Mouse (Mus musculus) liver, adult 2 months (tissue): ENCODE results near the gene Gm20388. TPM values are rescaled to one million over a fixed set of nuclear protein-coding genes. Genes with fewer than 3 reads are reported as not detected.

ENCODE experiments used
- DNase-seq: peaks from one replicate; pipeline ENCODE4 v3.0.0-alpha.2; 2011; ENCODE audit warnings: low read depth, low spot score; ENCODE audit errors: extremely low read depth
- H3K27ac ChIP-seq: fragments of 200-500 bp; replicated peaks from 2 replicates; pipeline ENCODE4 v1.5.1; 2012; ENCODE audit warnings: low read depth, mild to moderate bottlenecking, control low read depth, inconsistent platforms, low read length; ENCODE audit not compliant: insufficient read depth
- H3K27me3 ChIP-seq: fragments of 200-500 bp; 2 replicates; pipeline ENCODE4 v1.6.1; 2012; ENCODE audit warnings: mild to moderate bottlenecking, moderate library complexity, low read length, inconsistent platforms; ENCODE audit not compliant: control insufficient read depth, insufficient read depth
- H3K36me3 ChIP-seq: fragments of 200-500 bp; 2 replicates; pipeline ENCODE4 v1.6.1; 2012; ENCODE audit warnings: low read length, inconsistent platforms; ENCODE audit not compliant: control insufficient read depth, insufficient read depth
- H3K4me1 ChIP-seq: fragments of 200-500 bp; 2 replicates; pipeline ENCODE4 v1.6.1; 2011; ENCODE audit warnings: low read length; ENCODE audit not compliant: control insufficient read depth, insufficient read depth
- H3K4me3 ChIP-seq: fragments of 200-500 bp; 2 replicates; pipeline ENCODE4 v1.5.1; 2011; ENCODE audit warnings: low read depth, mild to moderate bottlenecking, control low read depth, low read length, moderate library complexity; ENCODE audit not compliant: insufficient read depth
- H3K79me2 ChIP-seq: fragments of 200-500 bp; 2 replicates; pipeline ENCODE4 v1.6.1; 2012; ENCODE audit warnings: inconsistent platforms, mild to moderate bottlenecking, low read length, moderate library complexity; ENCODE audit not compliant: control insufficient read depth, insufficient read depth
- H3K9ac ChIP-seq: fragments of 200-500 bp; 2 replicates; pipeline ENCODE4 v1.6.1; 2012; ENCODE audit warnings: low read depth, mild to moderate bottlenecking, control low read depth, inconsistent platforms, low read length
- CTCF ChIP-seq: fragments of 200-500 bp; IDR thresholded peaks from 2 replicates; pipeline ENCODE4 v1.5.1; 2011; ENCODE audit warnings: low read depth, low read length, control low read depth
- POLR2A ChIP-seq: fragments of 200-500 bp; IDR thresholded peaks from 2 replicates; pipeline ENCODE4 v1.6.1; 2011; ENCODE audit warnings: low read length, control low read depth; ENCODE audit not compliant: insufficient read depth; ENCODE audit errors: extremely low read depth
- WGBS: fragments of 180-500 bp; shearing (Covaris S2); methylation state at CpG from one replicate; pipeline ENCODE4 v1.1.7; 2018; 5-methylcytosine and 5-hydroxymethylcytosine counted together
- polyA plus RNA-seq: library from polyadenylated mRNA; depleted of rRNA; stranded (reverse); fragments of >200 nt; gene quantifications from 2 replicates; pipeline ENCODE4 v1.2.3, GENCODE M21; 2012
- total RNA-seq: library from RNA; depleted of rRNA; stranded (reverse); fragments of >200 nt; gene quantifications from 2 replicates; pipeline ENCODE4 v1.2.3, GENCODE M21; 2014

Gene Gm20388
- total and polyA plus RNA-seq, 2 experiments, result 6.4 to 19.9 TPM

DNA sequence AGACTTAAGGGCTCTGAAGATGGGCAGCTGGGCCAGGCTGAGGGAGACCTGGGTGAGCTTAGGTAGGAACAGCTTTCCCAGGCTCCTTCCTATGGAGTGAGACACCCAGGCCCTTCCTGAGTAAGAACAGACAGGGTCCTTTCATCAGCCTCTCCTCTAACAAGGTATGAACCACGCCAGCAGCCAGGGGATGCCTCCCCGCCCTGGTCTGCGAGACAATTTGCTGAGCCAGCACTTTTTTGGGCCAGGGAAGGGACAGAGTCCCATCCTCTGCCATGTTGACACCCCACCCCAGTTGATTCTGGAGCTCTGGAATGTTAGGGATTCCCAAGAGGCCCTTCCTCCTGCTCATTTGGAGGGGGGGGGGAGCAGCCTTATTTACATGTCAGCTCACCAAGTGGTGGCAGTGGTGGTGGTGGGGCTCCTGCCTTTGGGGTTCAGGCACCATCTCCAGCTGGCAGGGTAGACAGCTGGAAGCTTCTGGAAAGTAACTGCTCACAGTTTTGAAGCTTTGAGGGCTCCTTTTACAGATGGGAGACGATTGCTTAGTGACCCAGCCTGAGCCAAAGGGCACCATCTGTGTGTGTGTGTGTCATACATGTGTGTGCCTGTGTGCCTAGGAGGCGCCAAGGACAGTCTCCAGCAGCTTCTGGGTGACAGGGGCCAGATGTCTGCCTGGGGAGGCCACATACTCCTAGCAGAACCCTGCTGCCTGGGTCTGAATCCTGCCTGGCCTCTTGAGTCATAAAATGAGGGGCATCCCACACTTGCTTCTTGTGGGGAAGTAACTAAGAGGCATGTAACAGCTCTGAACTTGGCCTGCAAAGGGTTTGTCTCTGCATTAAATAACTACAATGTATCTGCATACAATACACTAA, 316.3 kb downstream of the Gm20388 start:
- Histone ChIP-seq H3K36me3 (no peaks in the 10 kb centered on the region), H3K4me3 (no peak overlapping the region), H3K27ac (no peak overlapping the region), H3K79me2 (no peaks in the 10 kb centered on the region), H3K27me3 (peaks cover 4% of the 10 kb centered on the region), H3K9ac (no peak overlapping the region), H3K4me1 (0 out of 2 replicates have a peak, but pooled peaks cover 4% of the 10 kb centered on the region)
- no peak for TF ChIP-seq CTCF
- TF ChIP-seq POLR2A, result no peak
- DNase-seq, result no peak
- 84% methylated on average over 5 of the region's 5 CpGs for WGBS

DNA sequence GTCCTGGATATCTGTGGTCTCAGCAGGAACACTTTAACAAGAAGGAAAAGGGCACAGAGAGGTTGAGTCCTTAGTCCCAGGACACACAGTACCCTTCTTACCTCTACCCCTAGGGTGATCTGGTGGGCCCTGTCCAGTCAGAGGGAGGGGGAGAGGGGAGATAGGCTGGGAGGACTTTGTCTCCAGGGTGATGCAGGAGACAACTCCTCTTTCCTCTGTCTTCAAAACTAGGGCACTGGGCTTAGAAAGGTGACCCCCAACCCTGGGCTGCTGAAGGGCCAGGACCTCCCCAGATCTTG, 316.9 kb downstream of the Gm20388 start:
- Histone ChIP-seq H3K4me1 (0 out of 2 replicates have a peak, but pooled peaks cover 4% of the 10 kb centered on the region), H3K36me3 (no peaks in the 10 kb centered on the region), H3K9ac (no peak overlapping the region), H3K4me3 (no peak overlapping the region), H3K27me3 (peaks cover 4% of the 10 kb centered on the region), H3K27ac (no peak overlapping the region), H3K79me2 (no peaks in the 10 kb centered on the region)
- TF ChIP-seq CTCF (no peak), POLR2A (no peak)
- DNase-seq, result no peak

DNA sequence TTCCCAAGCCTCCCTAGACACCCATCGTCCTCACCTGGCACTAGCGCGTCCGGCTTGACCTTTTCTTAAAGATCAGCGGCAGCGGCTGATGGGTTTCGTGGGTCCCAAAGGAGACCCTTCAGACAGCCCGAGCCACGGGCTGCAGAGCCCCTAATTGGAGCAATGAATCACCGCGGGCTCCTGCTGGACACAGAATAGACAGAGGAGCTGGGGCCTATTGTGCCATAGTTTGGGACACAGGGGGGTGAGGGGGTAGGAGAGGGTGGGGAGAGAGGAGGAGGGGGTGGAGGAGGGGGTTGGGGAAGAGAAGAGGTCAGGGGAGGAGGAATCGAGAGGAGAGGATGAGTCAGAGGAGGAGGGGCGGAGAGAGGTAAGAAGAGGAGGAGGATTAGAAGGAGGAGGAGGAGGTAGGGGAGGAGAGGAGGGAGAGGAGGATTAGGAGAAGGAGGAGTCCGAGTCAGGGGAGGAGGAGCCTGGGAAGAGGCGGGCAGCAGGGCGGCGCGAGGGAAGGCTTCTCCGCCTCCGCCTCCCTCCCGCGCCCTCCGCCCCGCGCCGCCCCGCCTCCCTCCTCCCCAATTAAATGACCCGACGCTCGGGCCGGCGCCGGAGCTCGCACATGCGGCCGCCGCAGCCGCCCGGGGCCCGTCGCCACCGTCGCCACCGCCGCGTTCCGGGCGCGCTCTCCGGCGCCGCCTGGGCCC, 317.4 kb downstream of the Gm20388 start, which contains the start of gene Gse1:
Gse1 (plus strand) TSS at position 566 of the 701 bp plus-strand sequence.
- TF ChIP-seq POLR2A, result 0 out of 2 replicates have a peak, but pooled peaks have one; percentile 28
- no peak for TF ChIP-seq CTCF
- H3K4me1 ChIP-seq, result 0 out of 2 replicates have a peak, but pooled peaks cover 4% of the 10 kb centered on the region
- no peaks in the 10 kb centered on the region for H3K79me2 ChIP-seq
- peak within 1 kb of the TSS; percentile 88 for H3K9ac ChIP-seq
- 23% methylated on average over 35 of the region's 52 CpGs for WGBS
- peak; percentile 72 for DNase-seq
- peak within 1 kb of the TSS; percentile 65 for H3K4me3 ChIP-seq
- no peak within 1 kb of the TSS for H3K27ac ChIP-seq
- no peaks in the 10 kb centered on the region for H3K36me3 ChIP-seq
- H3K27me3 ChIP-seq, result peaks cover 4% of the 10 kb centered on the region

DNA sequence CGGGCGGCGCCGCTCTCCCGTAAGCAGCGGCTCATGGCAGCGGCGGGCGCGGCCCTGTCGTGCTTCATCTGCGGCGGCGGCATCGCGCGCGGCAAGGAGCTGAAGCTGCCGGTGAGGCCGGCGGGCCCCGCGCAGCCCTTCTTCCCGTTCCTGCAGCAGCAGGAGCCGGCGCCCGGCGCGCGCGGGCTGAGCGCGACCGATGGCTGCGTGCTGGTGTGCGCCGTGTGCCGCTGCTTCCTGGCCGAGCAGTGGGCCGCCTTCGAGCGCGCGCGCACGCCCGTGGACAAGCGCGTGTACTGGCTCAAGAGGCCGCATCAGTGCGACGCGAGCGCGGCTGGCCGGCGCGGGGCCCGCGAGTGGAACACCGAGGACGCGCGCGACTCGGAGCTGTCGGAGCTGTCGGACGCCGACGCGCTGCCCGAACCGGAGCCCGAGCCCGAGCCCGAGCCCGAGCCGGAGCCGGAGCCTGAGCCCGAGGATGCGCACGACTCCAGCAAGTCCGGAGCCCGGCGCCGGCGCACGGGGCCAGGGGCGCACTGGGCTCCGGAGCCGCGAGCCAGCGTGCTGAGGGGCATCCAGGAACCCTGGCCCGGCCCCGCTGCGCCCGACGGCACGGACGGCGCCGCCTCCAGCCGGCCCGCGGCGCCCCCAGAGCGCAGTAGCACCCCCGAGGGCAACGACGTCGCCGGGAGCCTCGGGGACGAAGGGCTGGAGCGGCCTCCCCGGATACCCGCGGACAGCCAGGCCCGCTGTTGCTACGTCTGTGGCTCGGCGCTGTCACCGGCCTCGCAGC, 318.3 kb downstream of the Gm20388 start:
- Histone ChIP-seq H3K27me3 (peaks cover 4% of the 10 kb centered on the region), H3K9ac (peak overlapping the region; percentile 88), H3K27ac (no peak overlapping the region), H3K4me3 (peak overlapping the region; percentile 65), H3K4me1 (0 out of 2 replicates have a peak, but pooled peaks cover 4% of the 10 kb centered on the region), H3K79me2 (no peaks in the 10 kb centered on the region), H3K36me3 (no peaks in the 10 kb centered on the region)
- 2% methylated on average over 120 of the region's 125 CpGs for WGBS
- no peak for DNase-seq
- TF ChIP-seq POLR2A (no peak), CTCF (no peak)

DNA sequence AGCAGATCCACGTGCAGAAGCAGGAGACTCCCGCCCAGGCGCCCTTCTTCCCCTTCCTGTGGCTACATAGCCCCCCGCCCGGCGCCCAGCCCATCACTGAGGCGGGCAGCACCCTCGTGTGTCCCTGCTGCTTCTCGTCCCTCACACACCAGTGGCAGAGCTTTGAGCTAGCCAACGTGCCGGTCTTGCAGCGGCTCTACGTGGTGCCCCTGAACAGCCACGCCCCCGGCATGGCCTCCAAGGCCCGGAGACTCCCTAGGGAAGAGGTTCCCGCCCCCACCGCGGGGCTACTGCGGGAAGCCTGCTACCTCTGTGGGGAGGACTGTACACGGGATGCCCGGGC, 318.9 kb downstream of the Gm20388 start:
- H3K27ac ChIP-seq, result no peak overlapping the region
- H3K4me3 ChIP-seq, result peak overlapping the region; percentile 65; the same call in 1 of the 2 replicates
- 6% methylated on average over 22 of the region's 22 CpGs for WGBS
- H3K36me3 ChIP-seq, result no peaks in the 10 kb centered on the region
- peaks cover 4% of the 10 kb centered on the region for H3K27me3 ChIP-seq
- DNase-seq, result no peak
- H3K4me1 ChIP-seq, result 0 out of 2 replicates have a peak, but pooled peaks cover 4% of the 10 kb centered on the region
- no peak overlapping the region for H3K9ac ChIP-seq
- TF ChIP-seq POLR2A, result no peak
- TF ChIP-seq CTCF, result no peak
- no peaks in the 10 kb centered on the region for H3K79me2 ChIP-seq
